Mouse (Mus musculus) cerebellum, postnatal 10 days (tissue): ENCODE measurements around the gene Gpr75.

ENCODE experiments used
- DNase-seq, 2 experiments: peaks; one replicate each; pipeline ENCODE4 v3.0.0; 2021; ENCODE audit warnings: mixed read lengths in 2 of 2

Gene Gpr75

GRCm38 (mm10) chr11:30885171-30885871, at the start of gene Gpr75, which contains the start of gene Asb3:
Gene Gpr75, plus strand, starts transcription at chr11:30885358.
Gene Asb3, plus strand, starts transcription at chr11:30885416.
- DNase-seq = peak; percentile 85 to 90

GRCm38 (mm10) chr11:30838793-30839192, 46.4 kb upstream of the Gpr75 start:
- DNase-seq = no peak

GRCm38 (mm10) chr11:30844355-30844754, 40.8 kb upstream of the Gpr75 start:
- peak in 1 of 2 experiments; percentile 7 for DNase-seq

- DNase-seq = no peak
These were observed 12.7 kb upstream of the Gpr75 start for GRCm38 (mm10) chr11:30872425-30872824.

GRCm38 (mm10) chr11:30888153-30888552, 3.0 kb downstream of the Gpr75 start:
- DNase-seq = no peak

- DNase-seq = no peak
These were observed 11.0 kb downstream of the Gpr75 start for GRCm38 (mm10) chr11:30896201-30896600.

GRCm38 (mm10) chr11:30899312-30899711, 14.2 kb downstream of the Gpr75 start:
- no peak for DNase-seq

- DNase-seq = no peak
These were observed 27.2 kb downstream of the Gpr75 start for GRCm38 (mm10) chr11:30912311-30912710.

- DNase-seq = no peak
These were observed 35.5 kb downstream of the Gpr75 start for GRCm38 (mm10) chr11:30920641-30921040.

- DNase-seq = no peak
These were observed 38.1 kb downstream of the Gpr75 start for GRCm38 (mm10) chr11:30923283-30923682.

- no peak for DNase-seq
These were observed 42.9 kb downstream of the Gpr75 start for GRCm38 (mm10) chr11:30928079-30928478.

- no peak for DNase-seq
These were observed 43.3 kb downstream of the Gpr75 start for GRCm38 (mm10) chr11:30928498-30928897.
